Mouse (Mus musculus) CH12.LX (cell line): Measurements from ENCODE around the gene Immp2l.

Experiments used
- CHD1 ChIP-seq: IDR thresholded peaks from 2 replicates; pipeline ENCODE4 v1.6.1; 2012; ENCODE audit warnings: low read depth, low read length, improper control_type of control experiment, inconsistent platforms
- CHD2 ChIP-seq: IDR thresholded peaks from 2 replicates; pipeline ENCODE4 v1.6.1; 2011; ENCODE audit warnings: low read length, improper control_type of control experiment
- CTCF ChIP-seq, 2 experiments: IDR thresholded peaks in 1 of 2; conservative IDR thresholded peaks in 1 of 2; 2 replicates each; pipeline ENCODE4 v1.5.1; 2011 to 2012; ENCODE audit warnings: low read depth in 2 of 2, low read length in 2 of 2, improper control_type of control experiment in 1 of 2, inconsistent platforms in 1 of 2, mild to moderate bottlenecking in 1 of 2, moderate library complexity in 1 of 2
- ELF1 ChIP-seq: IDR thresholded peaks from 2 replicates; pipeline ENCODE4 v1.6.1; 2014; ENCODE audit warnings: low read depth, mild to moderate bottlenecking, inconsistent platforms, low read length, improper control_type of control experiment
- EP300 ChIP-seq: IDR thresholded peaks from 2 replicates; pipeline ENCODE4 v1.6.1; 2011; ENCODE audit warnings: low read length, improper control_type of control experiment
- JUND ChIP-seq: conservative IDR thresholded peaks from 2 replicates; pipeline ENCODE4 v1.6.1; 2011; ENCODE audit warnings: low read depth, low read length, improper control_type of control experiment
- KAT2A ChIP-seq: IDR thresholded peaks from 2 replicates; pipeline ENCODE4 v1.6.1; 2012; ENCODE audit warnings: low read length, improper control_type of control experiment, inconsistent platforms; ENCODE audit not compliant: insufficient replicate concordance
- MAX ChIP-seq: IDR thresholded peaks from 2 replicates; pipeline ENCODE4 v1.6.1; 2011; ENCODE audit warnings: low read length, improper control_type of control experiment
- MXI1 ChIP-seq: IDR thresholded peaks from 2 replicates; pipeline ENCODE4 v1.6.1; 2011; ENCODE audit warnings: mild to moderate bottlenecking, low read depth, low read length, improper control_type of control experiment
- MYC ChIP-seq: IDR thresholded peaks from 2 replicates; pipeline ENCODE4 v1.6.1; 2011; ENCODE audit warnings: low read depth, mild to moderate bottlenecking, improper control_type of control experiment, low read length
- POLR2A ChIP-seq: IDR thresholded peaks from 2 replicates; pipeline ENCODE4 v1.6.1; 2011; ENCODE audit warnings: low read depth, mild to moderate bottlenecking, improper control_type of control experiment, low read length

- TF ChIP-seq EP300 (no peak), ELF1 (no peak), JUND (no peak), CHD1 (no peak), CTCF (conservative IDR thresholded peaks at IDR 0.05 in 1 of 2, IDR thresholded peaks at IDR 0.05 in 1 of 2; ENCODE audit: low read depth in 2 of 2, low read length in 2 of 2) (no peak), MAX (no peak), CHD2 (no peak), MYC (no peak), POLR2A (no peak), KAT2A (no peak), MXI1 (no peak)
Measured at GRCm38 (mm10) chr12:40994846-40995245, 29.0 kb upstream of the Immp2l start.
